Mouse (Mus musculus) gastrocnemius, adult 8-10 months (tissue): ENCODE data around the gene Commd3. TPM values are rescaled to one million over a fixed set of nuclear protein-coding genes. Genes with fewer than 3 reads are reported as not detected.

Experiments used
- DNase-seq, 2 experiments: peaks; one replicate each; pipeline ENCODE4 v3.0.0; 2022; ENCODE audit warnings: low spot score in 2 of 2
- total RNA-seq, 4 experiments: library from RNA; stranded (reverse); gene quantifications; 2 replicates each; pipeline ENCODE4 v1.2.4; 2022

Commd3 gene
- total RNA-seq, 4 experiments from 2014 or later = 93.3 to 100 (median 94.8) TPM

GRCm38 (mm10) chr2:18686826-18687519 lies 14.8 kb downstream of the Commd3 start:
- no peak for DNase-seq

- no peak for DNase-seq
These were observed 15.5 kb downstream of the Commd3 start for GRCm38 (mm10) chr2:18687671-18688170.

GRCm38 (mm10) chr2:18688286-18688685 lies 16.1 kb downstream of the Commd3 start:
- no peak for DNase-seq

- DNase-seq = peak; percentile 27 to 29
These were observed 16.5 kb downstream of the Commd3 start for GRCm38 (mm10) chr2:18688708-18689063.

- peak; percentile 10 to 22 for DNase-seq
These were observed 17.1 kb downstream of the Commd3 start for GRCm38 (mm10) chr2:18689064-18689921.

- no peak for DNase-seq
These were observed 18.0 kb downstream of the Commd3 start for GRCm38 (mm10) chr2:18690055-18690691.

- DNase-seq = no peak
These were observed 18.6 kb downstream of the Commd3 start for GRCm38 (mm10) chr2:18690756-18691155.

- DNase-seq = no peak
These were observed 19.8 kb downstream of the Commd3 start for GRCm38 (mm10) chr2:18692031-18692430.

GRCm38 (mm10) chr2:18692548-18692947 lies 20.4 kb downstream of the Commd3 start:
- DNase-seq = no peak

- no peak for DNase-seq
These were observed 21.3 kb downstream of the Commd3 start for GRCm38 (mm10) chr2:18693491-18693870.

GRCm38 (mm10) chr2:18693871-18694610 lies 21.9 kb downstream of the Commd3 start, which contains the start of gene Spag6:
Gene Spag6 (plus strand): TSS chr2:18694032.
- peak; percentile 65 to 72 for DNase-seq

GRCm38 (mm10) chr2:18694611-18694950 lies 22.4 kb downstream of the Commd3 start:
- no peak for DNase-seq

- DNase-seq = no peak
These were observed 23.0 kb downstream of the Commd3 start for GRCm38 (mm10) chr2:18695163-18695562.

- no peak for DNase-seq
These were observed 23.5 kb downstream of the Commd3 start for GRCm38 (mm10) chr2:18695629-18696150.

- no peak for DNase-seq
These were observed 25.5 kb downstream of the Commd3 start for GRCm38 (mm10) chr2:18697591-18698244.

- DNase-seq = no peak
These were observed 26.6 kb downstream of the Commd3 start for GRCm38 (mm10) chr2:18698663-18699385.

- DNase-seq = no peak
These were observed 27.3 kb downstream of the Commd3 start for GRCm38 (mm10) chr2:18699401-18699990.

- DNase-seq = no peak
These were observed 38.2 kb downstream of the Commd3 start for GRCm38 (mm10) chr2:18710356-18710755.

- DNase-seq = no peak
These were observed 40.9 kb downstream of the Commd3 start for GRCm38 (mm10) chr2:18713071-18713470.
